Mouse (Mus musculus): ENCODE results near the gene Strip2. TPM values are rescaled to one million over a fixed set of nuclear protein-coding genes. Genes with fewer than 3 reads are reported as not detected.

The Strip2 gene
- polyA plus RNA-seq, 1 experiment from 2014 or later: 66.6 TPM

DNA sequence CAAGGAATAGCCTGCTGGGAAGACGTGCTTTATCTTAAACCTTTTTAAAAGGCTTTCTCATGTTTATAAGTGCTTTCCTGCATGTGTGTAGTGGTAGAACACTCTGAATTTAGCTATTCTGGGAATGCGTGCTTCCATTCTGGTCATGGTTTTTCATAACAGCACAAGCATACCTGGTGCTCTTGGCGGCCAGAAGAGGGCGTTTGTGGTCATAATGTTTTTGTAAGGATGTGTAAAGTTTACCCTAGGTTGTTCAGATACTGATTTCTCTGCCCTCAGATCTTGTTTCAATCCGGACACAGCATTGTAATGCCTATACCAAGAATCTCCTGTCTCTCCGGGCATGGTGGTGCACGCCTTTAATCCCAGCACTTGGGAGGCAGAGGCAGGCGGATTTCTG, 58.0 kb downstream of the Strip2 start:
- WGBS: 67% methylated on average over 8 of the region's 8 CpGs
- no peak overlapping the region for H3K27ac ChIP-seq (ENCODE audit: low read length)
- H3K9me3 ChIP-seq (replicated peaks; ENCODE audit: control insufficient read depth, low read length): no peaks in the 10 kb centered on the region
- ATAC-seq (replicated peaks; ENCODE audit: extremely low read depth, insufficient read depth, low FRiP score): no peak
- H3K36me3 ChIP-seq (ENCODE audit: control insufficient read depth, insufficient read depth): no peaks in the 10 kb centered on the region
- H3K4me1 ChIP-seq (ENCODE audit: control insufficient read depth, insufficient read depth, low read length): no peaks in the 10 kb centered on the region
- H3K9ac ChIP-seq (ENCODE audit: low read length): no peak overlapping the region
- no peaks in the 10 kb centered on the region for H3K27me3 ChIP-seq (ENCODE audit: control insufficient read depth, insufficient read depth, low read length)
- no peak overlapping the region for H3K4me3 ChIP-seq (ENCODE audit: low read length)
- no peak overlapping the region for H3K4me2 ChIP-seq (ENCODE audit: low read depth, low read length)

DNA sequence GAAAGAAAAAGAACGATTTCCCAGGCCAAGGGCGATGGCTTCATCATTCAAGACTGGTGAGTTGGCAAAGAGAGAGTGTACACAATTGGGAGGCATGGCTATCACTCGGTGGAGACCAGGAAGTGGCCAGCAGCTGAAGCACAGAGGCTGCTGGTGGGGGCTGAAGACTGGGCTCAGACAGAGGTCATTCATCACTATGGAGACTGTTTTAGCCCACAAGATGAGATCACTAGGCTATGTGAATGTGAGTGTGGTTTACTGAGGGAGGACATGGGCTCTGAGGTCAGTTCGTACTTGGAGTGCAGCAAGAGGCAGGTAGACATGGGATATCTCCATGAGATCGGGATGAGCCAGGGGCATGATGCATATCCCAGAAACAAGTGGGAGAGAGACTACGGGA, 63.6 kb downstream of the Strip2 start:
- 0 out of 2 replicates have a peak, but pooled peaks cover 3% of the 10 kb centered on the region for H3K9me3 ChIP-seq (replicated peaks; ENCODE audit: control insufficient read depth, low read length)
- no peaks in the 10 kb centered on the region for H3K4me1 ChIP-seq (ENCODE audit: control insufficient read depth, insufficient read depth, low read length)
- H3K36me3 ChIP-seq (ENCODE audit: control insufficient read depth, insufficient read depth): no peaks in the 10 kb centered on the region
- no peak overlapping the region for H3K9ac ChIP-seq (ENCODE audit: low read length)
- H3K4me2 ChIP-seq (ENCODE audit: low read depth, low read length): no peak overlapping the region
- no peaks in the 10 kb centered on the region for H3K27me3 ChIP-seq (ENCODE audit: control insufficient read depth, insufficient read depth, low read length)
- ATAC-seq (replicated peaks; ENCODE audit: extremely low read depth, insufficient read depth, low FRiP score): no peak
- no peak overlapping the region for H3K27ac ChIP-seq (ENCODE audit: low read length)
- H3K4me3 ChIP-seq (ENCODE audit: low read length): no peak overlapping the region
- 74% methylated on average over 6 of the region's 6 CpGs for WGBS

DNA sequence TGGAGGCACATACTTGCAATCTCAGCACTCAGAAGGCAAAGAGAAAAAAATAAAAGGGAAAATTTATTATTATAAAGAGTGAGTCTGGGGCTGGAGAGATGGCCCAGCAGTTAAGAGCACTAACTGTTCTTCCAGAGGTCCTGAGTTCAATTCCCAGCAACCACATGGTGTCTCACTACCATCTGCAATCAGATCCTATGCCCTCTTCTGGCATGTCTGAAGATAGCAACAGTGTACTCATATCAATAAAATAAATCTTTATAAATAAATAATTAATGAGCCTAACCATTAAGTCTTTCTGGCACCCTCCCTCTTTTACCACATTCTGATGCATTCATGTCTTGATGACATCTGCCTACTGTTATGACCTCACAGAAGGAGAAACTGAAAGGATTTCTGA, 65.0 kb downstream of the Strip2 start:
- no peak for ATAC-seq (replicated peaks; ENCODE audit: extremely low read depth, insufficient read depth, low FRiP score)
- no peak overlapping the region for H3K27ac ChIP-seq (ENCODE audit: low read length)
- H3K36me3 ChIP-seq (ENCODE audit: control insufficient read depth, insufficient read depth): no peaks in the 10 kb centered on the region
- H3K9me3 ChIP-seq (replicated peaks; ENCODE audit: control insufficient read depth, low read length): 0 out of 2 replicates have a peak, but pooled peaks cover 3% of the 10 kb centered on the region
- H3K27me3 ChIP-seq (ENCODE audit: control insufficient read depth, insufficient read depth, low read length): no peaks in the 10 kb centered on the region
- no peak overlapping the region for H3K9ac ChIP-seq (ENCODE audit: low read length)
- H3K4me1 ChIP-seq (ENCODE audit: control insufficient read depth, insufficient read depth, low read length): 0 out of 2 replicates have a peak, but pooled peaks cover 3% of the 10 kb centered on the region
- no peak overlapping the region for H3K4me3 ChIP-seq (ENCODE audit: low read length)
- no peak overlapping the region for H3K4me2 ChIP-seq (ENCODE audit: low read depth, low read length)

DNA sequence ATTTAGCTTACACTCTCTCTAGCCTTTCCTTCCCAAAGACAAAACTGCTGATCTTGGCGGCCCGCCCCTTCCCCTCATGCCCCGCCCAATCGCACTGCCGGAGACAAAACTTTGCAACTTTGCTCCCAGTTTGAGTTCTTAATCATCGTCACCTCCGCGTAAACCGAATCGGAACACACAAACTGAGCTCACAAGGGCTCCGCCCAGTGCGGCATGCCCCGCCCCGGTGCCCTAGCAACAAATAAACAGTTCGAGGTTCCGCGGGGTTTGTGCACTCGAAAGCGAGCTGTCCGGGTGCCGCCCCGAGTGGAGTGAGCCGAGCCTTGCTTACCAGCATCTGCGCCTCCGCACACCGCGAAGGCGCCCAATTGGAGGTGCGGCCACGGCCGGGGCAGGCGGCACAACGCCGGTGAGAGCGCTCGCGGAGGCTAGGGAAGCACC, 68.3 kb downstream of the Strip2 start:
- under 1% methylated on average over 37 of the region's 37 CpGs for WGBS
- Histone ChIP-seq H3K4me2 (ENCODE audit: low read depth, low read length) (peak overlapping the region; percentile 83), H3K9ac (ENCODE audit: low read length) (peak overlapping the region; percentile 62), H3K9me3 (replicated peaks; ENCODE audit: control insufficient read depth, low read length) (0 out of 2 replicates have a peak, but pooled peaks cover 3% of the 10 kb centered on the region), H3K27me3 (ENCODE audit: control insufficient read depth, insufficient read depth, low read length) (no peaks in the 10 kb centered on the region), H3K4me3 (ENCODE audit: low read length) (peak overlapping the region; percentile 54), H3K4me1 (ENCODE audit: control insufficient read depth, insufficient read depth, low read length) (0 out of 2 replicates have a peak, but pooled peaks cover 3% of the 10 kb centered on the region), H3K36me3 (ENCODE audit: control insufficient read depth, insufficient read depth) (no peaks in the 10 kb centered on the region), H3K27ac (ENCODE audit: low read length) (no peak overlapping the region; the same call in 1 of the 2 replicates)
- ATAC-seq (replicated peaks; ENCODE audit: extremely low read depth, insufficient read depth, low FRiP score): peak; percentile 89

DNA sequence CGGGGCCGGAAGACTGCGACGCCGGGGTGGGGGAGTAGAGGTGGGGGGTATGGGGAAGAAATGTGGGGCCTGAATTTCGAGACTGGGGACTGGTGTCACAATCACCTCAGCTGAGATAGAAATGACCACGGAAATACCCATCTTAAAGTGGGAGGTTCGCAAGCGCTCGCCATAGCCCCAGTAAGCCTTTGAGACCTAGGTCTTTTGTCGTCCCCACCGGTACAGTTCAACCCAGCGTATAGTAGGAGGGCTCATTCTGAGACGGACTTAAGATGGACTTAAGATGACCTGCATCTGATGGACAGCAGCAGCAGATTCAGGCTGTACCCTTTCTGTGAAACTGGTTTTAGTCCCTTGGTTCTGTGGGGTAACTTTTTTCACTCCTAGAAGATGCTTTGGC, 68.7 kb downstream of the Strip2 start:
- Histone ChIP-seq H3K36me3 (ENCODE audit: control insufficient read depth, insufficient read depth) (no peaks in the 10 kb centered on the region), H3K4me1 (ENCODE audit: control insufficient read depth, insufficient read depth, low read length) (0 out of 2 replicates have a peak, but pooled peaks cover 3% of the 10 kb centered on the region), H3K9me3 (replicated peaks; ENCODE audit: control insufficient read depth, low read length) (0 out of 2 replicates have a peak, but pooled peaks cover 3% of the 10 kb centered on the region), H3K9ac (ENCODE audit: low read length) (peak overlapping the region; percentile 62), H3K27me3 (ENCODE audit: control insufficient read depth, insufficient read depth, low read length) (no peaks in the 10 kb centered on the region), H3K4me3 (ENCODE audit: low read length) (peak overlapping the region; percentile 54), H3K4me2 (ENCODE audit: low read depth, low read length) (peak overlapping the region; percentile 83), H3K27ac (ENCODE audit: low read length) (no peak overlapping the region; the same call in 1 of the 2 replicates)
- peak; percentile 46; the same call in 1 of the 2 replicates for ATAC-seq (replicated peaks; ENCODE audit: extremely low read depth, insufficient read depth, low FRiP score)
- 2% methylated on average over 14 of the region's 14 CpGs for WGBS

DNA sequence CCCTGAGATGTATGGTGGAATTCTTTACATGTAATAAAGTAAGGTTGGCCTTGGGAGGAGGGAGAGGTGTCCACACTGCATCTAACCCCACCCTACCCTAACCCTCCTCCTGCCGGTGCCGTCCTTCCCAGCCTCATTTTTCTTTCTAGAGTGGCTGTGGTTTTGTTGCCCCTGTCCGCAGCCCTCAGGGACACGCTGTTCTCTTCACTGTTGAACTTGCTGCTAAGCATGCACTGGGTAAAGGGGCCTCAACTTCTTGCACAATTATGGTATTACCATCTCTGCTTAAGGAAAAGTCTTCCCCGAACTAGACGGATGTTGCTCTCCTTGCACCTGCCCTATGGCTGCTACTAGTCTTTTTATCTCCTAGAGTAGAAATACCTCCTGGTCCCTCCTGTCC, 69.2 kb downstream of the Strip2 start:
- Histone ChIP-seq H3K4me3 (ENCODE audit: low read length) (no peak overlapping the region; the same call in 1 of the 2 replicates), H3K27ac (ENCODE audit: low read length) (no peak overlapping the region), H3K9me3 (replicated peaks; ENCODE audit: control insufficient read depth, low read length) (0 out of 2 replicates have a peak, but pooled peaks cover 3% of the 10 kb centered on the region), H3K4me1 (ENCODE audit: control insufficient read depth, insufficient read depth, low read length) (0 out of 2 replicates have a peak, but pooled peaks cover 3% of the 10 kb centered on the region), H3K4me2 (ENCODE audit: low read depth, low read length) (peak overlapping the region; percentile 83), H3K36me3 (ENCODE audit: control insufficient read depth, insufficient read depth) (no peaks in the 10 kb centered on the region), H3K9ac (ENCODE audit: low read length) (no peak overlapping the region), H3K27me3 (ENCODE audit: control insufficient read depth, insufficient read depth, low read length) (no peaks in the 10 kb centered on the region)
- WGBS: 53% methylated on average over 6 of the region's 6 CpGs
- no peak for ATAC-seq (replicated peaks; ENCODE audit: extremely low read depth, insufficient read depth, low FRiP score)

DNA sequence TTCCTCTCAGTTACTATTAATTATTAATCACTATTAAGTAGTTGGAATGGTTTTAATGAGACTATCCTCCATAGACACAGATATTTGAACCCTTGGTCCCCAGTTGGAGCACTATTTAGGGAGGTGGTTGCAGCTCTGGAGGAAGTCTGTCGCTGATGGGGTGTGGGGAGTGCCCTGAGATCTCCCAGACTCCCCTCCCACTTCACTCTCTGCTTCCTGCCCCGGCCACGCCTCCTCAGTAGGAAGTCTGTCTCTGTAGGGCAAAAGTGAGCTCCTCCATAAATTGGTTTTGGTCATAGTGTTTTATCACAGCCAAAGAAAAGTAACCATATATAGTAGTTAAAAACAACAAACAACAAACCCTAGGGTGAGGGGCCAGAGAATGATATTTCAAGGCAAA, 70.4 kb downstream of the Strip2 start:
- H3K27me3 ChIP-seq (ENCODE audit: control insufficient read depth, insufficient read depth, low read length): no peaks in the 10 kb centered on the region
- H3K4me2 ChIP-seq (ENCODE audit: low read depth, low read length): no peak overlapping the region
- no peak overlapping the region for H3K4me3 ChIP-seq (ENCODE audit: low read length)
- WGBS: 62% methylated on average over 3 of the region's 3 CpGs
- no peak for ATAC-seq (replicated peaks; ENCODE audit: extremely low read depth, insufficient read depth, low FRiP score)
- H3K36me3 ChIP-seq (ENCODE audit: control insufficient read depth, insufficient read depth): no peaks in the 10 kb centered on the region
- no peak overlapping the region for H3K27ac ChIP-seq (ENCODE audit: low read length)
- 0 out of 2 replicates have a peak, but pooled peaks cover 3% of the 10 kb centered on the region for H3K9me3 ChIP-seq (replicated peaks; ENCODE audit: control insufficient read depth, low read length)
- H3K4me1 ChIP-seq (ENCODE audit: control insufficient read depth, insufficient read depth, low read length): 0 out of 2 replicates have a peak, but pooled peaks cover 3% of the 10 kb centered on the region
- no peak overlapping the region for H3K9ac ChIP-seq (ENCODE audit: low read length)

DNA sequence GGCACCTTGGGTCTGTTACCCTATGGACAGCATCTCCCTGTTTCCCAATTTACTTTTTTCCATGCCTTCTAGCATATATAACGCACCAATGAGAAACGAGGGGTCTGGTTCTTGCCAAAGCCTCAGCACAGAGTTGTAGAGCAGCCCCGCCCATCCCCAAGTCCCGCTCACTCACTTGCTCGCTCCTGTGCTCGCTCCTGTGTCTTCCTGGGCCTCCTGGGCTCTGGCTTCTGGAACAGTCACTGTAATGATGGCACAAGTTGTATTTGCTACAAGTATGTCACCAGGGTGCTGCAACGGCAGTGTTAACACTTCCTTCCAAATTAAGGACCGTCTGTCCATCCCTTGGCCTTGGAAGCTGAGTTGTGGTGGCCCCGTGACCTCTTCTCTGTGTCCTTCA, 81.3 kb downstream of the Strip2 start:
- no peak for ATAC-seq (replicated peaks; ENCODE audit: extremely low read depth, insufficient read depth, low FRiP score)
- H3K36me3 ChIP-seq (ENCODE audit: control insufficient read depth, insufficient read depth): no peaks in the 10 kb centered on the region
- no peak overlapping the region for H3K9ac ChIP-seq (ENCODE audit: low read length)
- no peak overlapping the region for H3K27ac ChIP-seq (ENCODE audit: low read length)
- no peaks in the 10 kb centered on the region for H3K27me3 ChIP-seq (ENCODE audit: control insufficient read depth, insufficient read depth, low read length)
- H3K4me2 ChIP-seq (ENCODE audit: low read depth, low read length): no peak overlapping the region
- WGBS: 71% methylated on average over 9 of the region's 9 CpGs
- H3K4me1 ChIP-seq (ENCODE audit: control insufficient read depth, insufficient read depth, low read length): no peaks in the 10 kb centered on the region
- no peak overlapping the region for H3K4me3 ChIP-seq (ENCODE audit: low read length)
- no peaks in the 10 kb centered on the region for H3K9me3 ChIP-seq (replicated peaks; ENCODE audit: control insufficient read depth, low read length)

DNA sequence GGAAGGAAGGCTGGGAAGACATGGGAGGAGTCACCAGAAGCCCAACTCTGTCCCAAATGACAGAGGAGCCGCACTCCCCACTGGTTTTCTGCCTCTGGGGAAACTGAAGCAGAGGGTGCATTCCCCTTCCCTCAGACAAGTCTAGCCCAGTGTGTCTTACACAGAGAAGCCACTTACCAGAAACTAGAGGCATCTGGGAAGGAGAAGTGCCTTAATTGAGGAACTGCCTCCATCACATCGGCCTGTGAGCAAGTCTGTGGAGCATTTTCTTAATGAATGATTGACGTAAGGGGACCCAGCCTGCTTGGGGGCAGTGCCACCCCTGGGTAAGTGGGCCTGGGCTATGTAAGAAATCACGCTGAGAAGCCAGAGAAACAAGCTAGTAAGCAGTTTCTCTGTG, 82.0 kb downstream of the Strip2 start:
- no peak overlapping the region for H3K4me2 ChIP-seq (ENCODE audit: low read depth, low read length)
- H3K27me3 ChIP-seq (ENCODE audit: control insufficient read depth, insufficient read depth, low read length): no peaks in the 10 kb centered on the region
- no peaks in the 10 kb centered on the region for H3K9me3 ChIP-seq (replicated peaks; ENCODE audit: control insufficient read depth, low read length)
- H3K4me3 ChIP-seq (ENCODE audit: low read length): no peak overlapping the region
- H3K4me1 ChIP-seq (ENCODE audit: control insufficient read depth, insufficient read depth, low read length): no peaks in the 10 kb centered on the region
- no peak overlapping the region for H3K9ac ChIP-seq (ENCODE audit: low read length)
- no peak for ATAC-seq (replicated peaks; ENCODE audit: extremely low read depth, insufficient read depth, low FRiP score)
- WGBS: 65% methylated on average over 4 of the region's 4 CpGs
- H3K36me3 ChIP-seq (ENCODE audit: control insufficient read depth, insufficient read depth): no peaks in the 10 kb centered on the region
- H3K27ac ChIP-seq (ENCODE audit: low read length): no peak overlapping the region

Measured in heart, embryonic 16.5 days (tissue).